Mouse (Mus musculus) stomach, postnatal 0 days (tissue): ENCODE measurements around the gene Insm2.

ENCODE experiments used
- CTCF ChIP-seq: IDR thresholded peaks from 2 replicates; pipeline ENCODE4 v1.5.1; 2016; ENCODE audit warnings: antibody characterized with exemption, low read depth, mild to moderate bottlenecking, moderate library complexity
- EP300 ChIP-seq: optimal IDR thresholded peaks from 2 replicates; pipeline ENCODE3; 2016; ENCODE audit warnings: antibody characterized with exemption

DNA sequence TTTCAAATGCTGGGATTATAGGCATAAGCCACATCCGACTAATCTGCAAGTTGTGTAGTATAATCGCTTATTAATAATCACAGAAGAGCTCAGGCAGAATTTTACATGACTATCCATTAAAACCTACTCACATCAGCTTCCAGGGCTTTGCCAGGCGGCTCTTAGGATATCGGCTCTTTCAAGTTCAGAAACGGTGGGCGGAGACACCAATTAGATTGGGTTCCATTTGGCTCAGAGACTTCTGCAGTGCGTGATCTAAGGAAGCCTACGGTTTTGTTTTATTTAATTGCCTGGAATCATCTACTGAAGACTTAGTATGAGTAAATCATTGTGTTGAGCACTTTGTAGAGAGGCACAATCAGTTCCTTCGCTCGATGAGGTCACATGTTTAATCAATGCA lies 27.6 kb upstream of the Insm2 start:
- TF ChIP-seq CTCF (no peak), EP300 (no peak)
